Mouse (Mus musculus) stomach, embryonic 14.5 days (tissue): ENCODE results near the gene Sgsm1. TPM values are rescaled to one million over a fixed set of nuclear protein-coding genes. Genes with fewer than 3 reads are reported as not detected.

Source experiments
- ATAC-seq: fragments of 200-750 bp; cut with Nextera tagmentation; 2 replicates; pipeline ENCODE4 v1.8.0; 2017; ENCODE audit warnings: low read depth, moderate TSS enrichment; ENCODE audit not compliant: insufficient number of reproducible peaks, insufficient read depth, low FRiP score
- H3K27ac ChIP-seq: fragments of 300-500 bp; sonication (generic); 2 replicates; pipeline ENCODE4 v1.5.1; 2014; ENCODE audit warnings: mild to moderate bottlenecking, low read length, moderate library complexity, mixed read lengths
- H3K27me3 ChIP-seq: fragments of 300-500 bp; sonication (generic); 2 replicates; pipeline ENCODE4 v1.6.1; 2014; ENCODE audit warnings: low read length, control low read depth, mixed read lengths; ENCODE audit not compliant: control insufficient read depth, insufficient read depth
- H3K36me3 ChIP-seq: fragments of 300-500 bp; sonication (generic); 2 replicates; pipeline ENCODE4 v1.6.1; 2014; ENCODE audit warnings: mild to moderate bottlenecking, control low read depth, low read length, moderate library complexity, mixed read lengths; ENCODE audit not compliant: control insufficient read depth, insufficient read depth
- H3K4me1 ChIP-seq: fragments of 300-500 bp; sonication (generic); 2 replicates; pipeline ENCODE4 v1.6.1; 2014; ENCODE audit warnings: low read length, control low read depth, mixed read lengths; ENCODE audit not compliant: control insufficient read depth, insufficient read depth
- H3K4me2 ChIP-seq: fragments of 300-500 bp; sonication (generic); replicated peaks from 2 replicates; pipeline ENCODE4 v1.6.1; 2014; ENCODE audit warnings: low read depth, low read length, control low read depth
- H3K4me3 ChIP-seq: fragments of 300-500 bp; sonication (generic); 2 replicates; pipeline ENCODE4 v1.5.1; 2014; ENCODE audit warnings: low read depth, low read length, control low read depth
- H3K9ac ChIP-seq: fragments of 300-500 bp; sonication (generic); replicated peaks from 2 replicates; pipeline ENCODE4 v1.6.1; 2014; ENCODE audit warnings: low read depth, mild to moderate bottlenecking, control low read depth, low read length, moderate library complexity, mixed read lengths
- H3K9me3 ChIP-seq: fragments of 300-500 bp; sonication (generic); 2 replicates; pipeline ENCODE4 v1.6.1; 2016; ENCODE audit warnings: low read depth, low read length, control low read depth; ENCODE audit not compliant: control insufficient read depth
- WGBS: fragments of 180-500 bp; shearing (Covaris S2); extraction: QIAGEN DNeasy Blood & Tissue Kit; methylation state at CpG from one replicate; pipeline ENCODE4 v1.1.7; 2014; 5-methylcytosine and 5-hydroxymethylcytosine counted together
- polyA plus RNA-seq: library from polyadenylated mRNA; unstranded; fragments of >200 nt; fragmentation: Nextera tagmentation; extraction: Ambion mirVana; gene quantifications from 2 replicates; pipeline ENCODE4 v1.2.1, GENCODE M21; 2014

Gene Sgsm1
- polyA plus RNA-seq, 1 experiment from 2014 or later: 6.4 TPM

- no peaks in the 10 kb centered on the region for H3K9me3 ChIP-seq
- no peaks in the 10 kb centered on the region for H3K36me3 ChIP-seq
- WGBS: 29% methylated on average over 11 of the region's 11 CpGs
- ATAC-seq: peak; percentile 61; the same call in 1 of the 2 replicates
- H3K4me2 ChIP-seq: 0 out of 2 replicates have a peak overlapping the region, but pooled peaks have one; percentile 10
- no peak overlapping the region for H3K4me3 ChIP-seq
- peaks cover 25% of the 10 kb centered on the region for H3K4me1 ChIP-seq
- no peaks in the 10 kb centered on the region for H3K27me3 ChIP-seq
- H3K9ac ChIP-seq: no peak overlapping the region
- H3K27ac ChIP-seq: peak overlapping the region; percentile 89
Measured at GRCm38 (mm10) chr5:113208622-113209400, 101.8 kb downstream of the Sgsm1 start.

- H3K27me3 ChIP-seq: no peaks in the 10 kb centered on the region
- no peak overlapping the region for H3K4me3 ChIP-seq
- no peak overlapping the region for H3K9ac ChIP-seq
- peak overlapping the region; percentile 89; the same call in 1 of the 2 replicates for H3K27ac ChIP-seq
- no peaks in the 10 kb centered on the region for H3K36me3 ChIP-seq
- H3K4me1 ChIP-seq: peaks cover 25% of the 10 kb centered on the region
- no peak for ATAC-seq
- H3K4me2 ChIP-seq: no peak overlapping the region
- 69% methylated on average over 4 of the region's 4 CpGs for WGBS
- H3K9me3 ChIP-seq: no peaks in the 10 kb centered on the region
Measured at GRCm38 (mm10) chr5:113208048-113208447, 102.5 kb downstream of the Sgsm1 start.

GRCm38 (mm10) chr5:113206670-113207352 lies 103.8 kb downstream of the Sgsm1 start:
- H3K4me3 ChIP-seq: no peak overlapping the region
- H3K4me2 ChIP-seq: no peak overlapping the region
- ATAC-seq: no peak
- H3K9ac ChIP-seq: no peak overlapping the region
- no peaks in the 10 kb centered on the region for H3K27me3 ChIP-seq
- H3K27ac ChIP-seq: no peak overlapping the region
- H3K9me3 ChIP-seq: no peaks in the 10 kb centered on the region
- H3K4me1 ChIP-seq: peaks cover 25% of the 10 kb centered on the region
- WGBS: 45% methylated on average over 9 of the region's 9 CpGs
- H3K36me3 ChIP-seq: no peaks in the 10 kb centered on the region

GRCm38 (mm10) chr5:113204193-113204592 lies 106.4 kb downstream of the Sgsm1 start:
- no peak overlapping the region for H3K9ac ChIP-seq
- no peaks in the 10 kb centered on the region for H3K9me3 ChIP-seq
- H3K4me1 ChIP-seq: peaks cover 15% of the 10 kb centered on the region
- ATAC-seq: no peak
- no peaks in the 10 kb centered on the region for H3K36me3 ChIP-seq
- H3K27ac ChIP-seq: no peak overlapping the region
- no peak overlapping the region for H3K4me3 ChIP-seq
- no peak overlapping the region for H3K4me2 ChIP-seq
- 73% methylated on average over 9 of the region's 9 CpGs for WGBS
- H3K27me3 ChIP-seq: no peaks in the 10 kb centered on the region

- peaks cover 5% of the 10 kb centered on the region; the same call in 1 of the 2 replicates for H3K4me1 ChIP-seq
- no peak overlapping the region for H3K4me3 ChIP-seq
- WGBS: 85% methylated on average over 10 of the region's 10 CpGs
- H3K4me2 ChIP-seq: no peak overlapping the region
- H3K27me3 ChIP-seq: no peaks in the 10 kb centered on the region
- no peaks in the 10 kb centered on the region for H3K9me3 ChIP-seq
- H3K9ac ChIP-seq: no peak overlapping the region
- no peak for ATAC-seq
- H3K27ac ChIP-seq: peak overlapping the region; percentile 6; the same call in 1 of the 2 replicates
- H3K36me3 ChIP-seq: no peaks in the 10 kb centered on the region
Measured at GRCm38 (mm10) chr5:113199772-113200134, 110.8 kb downstream of the Sgsm1 start.

- Histone ChIP-seq H3K4me3 (no peak overlapping the region), H3K4me1 (peaks cover 5% of the 10 kb centered on the region; the same call in 1 of the 2 replicates), H3K27ac (peak overlapping the region; percentile 6; the same call in 1 of the 2 replicates), H3K4me2 (no peak overlapping the region), H3K36me3 (no peaks in the 10 kb centered on the region), H3K9me3 (no peaks in the 10 kb centered on the region), H3K9ac (no peak overlapping the region), H3K27me3 (no peaks in the 10 kb centered on the region)
- 46% methylated on average over 8 of the region's 8 CpGs for WGBS
- no peak for ATAC-seq
Measured at GRCm38 (mm10) chr5:113199126-113199771, 111.3 kb downstream of the Sgsm1 start.

- Histone ChIP-seq H3K4me3 (no peak overlapping the region), H3K9ac (no peak overlapping the region), H3K27ac (no peak overlapping the region; the same call in 1 of the 2 replicates), H3K36me3 (no peaks in the 10 kb centered on the region), H3K4me1 (peaks cover 5% of the 10 kb centered on the region; the same call in 1 of the 2 replicates), H3K27me3 (no peaks in the 10 kb centered on the region), H3K4me2 (no peak overlapping the region), H3K9me3 (no peaks in the 10 kb centered on the region)
- no peak for ATAC-seq
- 47% methylated on average over 9 of the region's 9 CpGs for WGBS
Measured at GRCm38 (mm10) chr5:113196916-113197794, 113.4 kb downstream of the Sgsm1 start.
